Mouse (Mus musculus) megakaryocyte, embryonic 14.5 days (primary cell): ENCODE measurements around the gene Mthfsd. TPM values are rescaled to one million over a fixed set of nuclear protein-coding genes. Genes with fewer than 3 reads are reported as not detected.

Experiments used
- H3K27me3 ChIP-seq: replicated peaks from 2 replicates; pipeline ENCODE3; 2012; ENCODE audit warnings: inconsistent platforms
- H3K36me3 ChIP-seq: replicated peaks from 2 replicates; pipeline ENCODE3; 2012; ENCODE audit warnings: low read length, inconsistent platforms, mixed read lengths
- H3K4me1 ChIP-seq: 2 replicates; pipeline ENCODE4 v1.6.1; 2012; ENCODE audit warnings: inconsistent platforms
- H3K4me3 ChIP-seq: replicated peaks from 2 replicates; pipeline ENCODE3; 2012; ENCODE audit warnings: moderate library complexity, mild to moderate bottlenecking, inconsistent platforms
- H3K9me3 ChIP-seq: 2 replicates; pipeline ENCODE4 v1.6.1; 2012; ENCODE audit warnings: inconsistent platforms
- FLI1 ChIP-seq: IDR thresholded peaks from 2 replicates; pipeline ENCODE4 v1.6.1; 2012; ENCODE audit warnings: low read length, inconsistent platforms, mixed read lengths
- GATA1 ChIP-seq: IDR thresholded peaks from 3 replicates; pipeline ENCODE4 v1.6.1; 2012; ENCODE audit warnings: mixed read lengths, low read length, inconsistent platforms, borderline replicate concordance
- polyA plus RNA-seq: library from polyadenylated mRNA; stranded (reverse); fragments of >175 nt; gene quantifications from 2 replicates; pipeline ENCODE4 v1.2.3, GENCODE M21; 2012; ENCODE audit warnings: low replicate concordance; ENCODE audit not compliant: insufficient read depth

The Mthfsd gene
- polyA plus RNA-seq, 1 experiment, result 66.9 TPM

GRCm38 (mm10) chr8:121043719-121044440, 64.3 kb downstream of the Mthfsd start:
- Histone ChIP-seq H3K4me1 (no peaks in the 10 kb centered on the region), H3K9me3 (peaks cover 18% of the 10 kb centered on the region)

More at GRCm38 (mm10) chr8:121043719-121044440, 64.3 kb downstream of the Mthfsd start:
- H3K4me3 ChIP-seq, result no peak overlapping the region
- H3K36me3 ChIP-seq, result no peaks in the 10 kb centered on the region
- peaks cover 56% of the 10 kb centered on the region for H3K27me3 ChIP-seq
- TF ChIP-seq GATA1 (no peak), FLI1 (no peak)

Other genes starting within 250 kb of the Mthfsd start
- not detected in 2 replicates for gene Foxf1, start 24.0 kb downstream of the Mthfsd start, polyA plus RNA-seq
- 0.06 and 1.0 TPM in 2 replicates for gene Foxc2, start 7.8 kb upstream of the Mthfsd start, polyA plus RNA-seq
- gene Foxl1, start 19.5 kb upstream of the Mthfsd start, polyA plus RNA-seq, result not detected in 2 replicates